Mouse (Mus musculus) hindbrain, embryonic 16.5 days (tissue): ENCODE measurements around the gene Unc5b. TPM values are rescaled to one million over a fixed set of nuclear protein-coding genes. Genes with fewer than 3 reads are reported as not detected.

Source experiments
- ATAC-seq: fragments of 200-750 bp; cut with Nextera tagmentation; 2 replicates; pipeline ENCODE4 v1.8.0; 2017; ENCODE audit warnings: moderate TSS enrichment, moderate library complexity
- H3K27ac ChIP-seq: fragments of 300-500 bp; sonication (generic); 2 replicates; pipeline ENCODE4 v1.5.1; 2014; ENCODE audit warnings: low read depth, mild to moderate bottlenecking, control low read depth, low read length, moderate library complexity
- H3K27me3 ChIP-seq: fragments of 300-500 bp; sonication (generic); replicated peaks from 2 replicates; pipeline ENCODE4 v1.6.1; 2014; ENCODE audit warnings: low read length; ENCODE audit not compliant: control insufficient read depth, insufficient read depth
- H3K36me3 ChIP-seq: fragments of 300-500 bp; sonication (generic); 2 replicates; pipeline ENCODE4 v1.6.1; 2014; ENCODE audit warnings: mild to moderate bottlenecking, low read length, moderate library complexity, mixed read lengths; ENCODE audit not compliant: control insufficient read depth, insufficient read depth
- H3K4me1 ChIP-seq: fragments of 300-500 bp; sonication (generic); 2 replicates; pipeline ENCODE4 v1.6.1; 2014; ENCODE audit warnings: low read depth, low read length; ENCODE audit not compliant: control insufficient read depth, insufficient read depth
- H3K4me2 ChIP-seq: fragments of 300-500 bp; sonication (generic); 2 replicates; pipeline ENCODE4 v1.6.1; 2014; ENCODE audit warnings: mild to moderate bottlenecking, low read length, control low read depth, moderate library complexity
- H3K4me3 ChIP-seq: fragments of 300-500 bp; sonication (generic); 2 replicates; pipeline ENCODE4 v1.5.1; 2014; ENCODE audit warnings: mild to moderate bottlenecking, low read length, control low read depth, moderate library complexity
- H3K9ac ChIP-seq: fragments of 300-500 bp; sonication (generic); 2 replicates; pipeline ENCODE4 v1.6.1; 2014; ENCODE audit warnings: low read depth, mild to moderate bottlenecking, control low read depth, low read length, moderate library complexity
- H3K9me3 ChIP-seq: fragments of 300-500 bp; sonication (generic); 2 replicates; pipeline ENCODE4 v1.6.1; 2014; ENCODE audit warnings: mild to moderate bottlenecking, low read length, moderate library complexity; ENCODE audit not compliant: control insufficient read depth
- WGBS: fragments of 180-500 bp; shearing (Covaris S2); extraction: QIAGEN DNeasy Blood & Tissue Kit; methylation state at CpG from one replicate; pipeline ENCODE4 v1.1.7; 2014; 5-methylcytosine and 5-hydroxymethylcytosine counted together
- polyA plus RNA-seq: library from polyadenylated mRNA; unstranded; fragments of >200 nt; fragmentation: Nextera tagmentation; extraction: Ambion mirVana; gene quantifications from 2 replicates; pipeline ENCODE4 v1.2.1, GENCODE M21; 2015

Unc5b gene
- polyA plus RNA-seq, 1 experiment from 2014 or later, result 2.6 TPM

- H3K36me3 ChIP-seq, result no peaks in the 10 kb centered on the region
- WGBS, result 34% methylated on average over 5 of the region's 5 CpGs
These were observed 104.1 kb downstream of the Unc5b start for GRCm38 (mm10) chr10:60727301-60727700.

GRCm38 (mm10) chr10:60726896-60727295 is 104.5 kb downstream of the Unc5b start:
- no peak for ATAC-seq
- no peaks in the 10 kb centered on the region for H3K36me3 ChIP-seq

More at GRCm38 (mm10) chr10:60727301-60727700, 104.1 kb downstream of the Unc5b start:
- H3K27ac ChIP-seq, result no peak overlapping the region
- H3K27me3 ChIP-seq, result no peaks in the 10 kb centered on the region
- no peak overlapping the region for H3K4me3 ChIP-seq
- no peak overlapping the region for H3K9ac ChIP-seq
- no peak overlapping the region for H3K4me2 ChIP-seq
- H3K4me1 ChIP-seq, result peaks cover 9% of the 10 kb centered on the region
- no peaks in the 10 kb centered on the region for H3K9me3 ChIP-seq
- ATAC-seq, result no peak

GRCm38 (mm10) chr10:60724496-60724895 is 106.9 kb downstream of the Unc5b start:
- Histone ChIP-seq H3K9ac (no peak overlapping the region), H3K4me3 (no peak overlapping the region), H3K9me3 (no peaks in the 10 kb centered on the region), H3K4me2 (no peak overlapping the region), H3K27me3 (no peaks in the 10 kb centered on the region), H3K36me3 (no peaks in the 10 kb centered on the region), H3K4me1 (peaks cover 3% of the 10 kb centered on the region; the same call in 1 of the 2 replicates), H3K27ac (no peak overlapping the region)
- WGBS, result 90% methylated on average over 6 of the region's 6 CpGs
- no peak for ATAC-seq

More at GRCm38 (mm10) chr10:60726896-60727295, 104.5 kb downstream of the Unc5b start:
- Histone ChIP-seq H3K4me3 (no peak overlapping the region), H3K27ac (no peak overlapping the region), H3K27me3 (no peaks in the 10 kb centered on the region), H3K9ac (no peak overlapping the region), H3K9me3 (no peaks in the 10 kb centered on the region), H3K4me1 (peaks cover 5% of the 10 kb centered on the region), H3K4me2 (no peak overlapping the region)
- 65% methylated on average over 3 of the region's 3 CpGs for WGBS

- WGBS, result 29% methylated on average over 1 of the region's 1 CpGs
- no peaks in the 10 kb centered on the region for H3K36me3 ChIP-seq
- peaks cover 3% of the 10 kb centered on the region; the same call in 1 of the 2 replicates for H3K4me1 ChIP-seq
- H3K27me3 ChIP-seq, result no peaks in the 10 kb centered on the region
- H3K9me3 ChIP-seq, result no peaks in the 10 kb centered on the region
- no peak overlapping the region for H3K4me2 ChIP-seq
- no peak overlapping the region for H3K27ac ChIP-seq
- ATAC-seq, result no peak
- no peak overlapping the region for H3K4me3 ChIP-seq
- no peak overlapping the region for H3K9ac ChIP-seq
These were observed 108.0 kb downstream of the Unc5b start for GRCm38 (mm10) chr10:60723345-60723744.

GRCm38 (mm10) chr10:60721640-60722039 is 109.7 kb downstream of the Unc5b start:
- no peaks in the 10 kb centered on the region for H3K36me3 ChIP-seq
- ATAC-seq, result no peak
- no peaks in the 10 kb centered on the region for H3K4me1 ChIP-seq
- H3K9me3 ChIP-seq, result no peaks in the 10 kb centered on the region
- 27% methylated on average over 12 of the region's 12 CpGs for WGBS
- no peak overlapping the region for H3K4me3 ChIP-seq
- H3K4me2 ChIP-seq, result no peak overlapping the region
- no peaks in the 10 kb centered on the region for H3K27me3 ChIP-seq
- no peak overlapping the region for H3K9ac ChIP-seq
- H3K27ac ChIP-seq, result no peak overlapping the region

GRCm38 (mm10) chr10:60720461-60720860 is 110.9 kb downstream of the Unc5b start:
- WGBS, result 82% methylated on average over 5 of the region's 5 CpGs
- Histone ChIP-seq H3K36me3 (peaks cover 4% of the 10 kb centered on the region), H3K27me3 (no peaks in the 10 kb centered on the region), H3K4me2 (no peak overlapping the region), H3K9me3 (no peaks in the 10 kb centered on the region), H3K9ac (no peak overlapping the region), H3K4me3 (no peak overlapping the region), H3K27ac (no peak overlapping the region), H3K4me1 (no peaks in the 10 kb centered on the region)
- no peak for ATAC-seq

GRCm38 (mm10) chr10:60718491-60718890 is 112.9 kb downstream of the Unc5b start:
- Histone ChIP-seq H3K4me3 (no peak overlapping the region), H3K4me1 (no peaks in the 10 kb centered on the region), H3K9ac (no peak overlapping the region), H3K36me3 (peaks cover 10% of the 10 kb centered on the region), H3K9me3 (peaks cover 6% of the 10 kb centered on the region), H3K27me3 (no peaks in the 10 kb centered on the region), H3K27ac (no peak overlapping the region), H3K4me2 (no peak overlapping the region)
- 97% methylated on average over 2 of the region's 2 CpGs for WGBS
- no peak for ATAC-seq

GRCm38 (mm10) chr10:60716449-60716848 is 114.9 kb downstream of the Unc5b start:
- ATAC-seq, result no peak

More at GRCm38 (mm10) chr10:60716449-60716848, 114.9 kb downstream of the Unc5b start:
- H3K9me3 ChIP-seq, result peaks cover 13% of the 10 kb centered on the region
- H3K4me3 ChIP-seq, result no peak overlapping the region
- H3K36me3 ChIP-seq, result peaks cover 10% of the 10 kb centered on the region
- no peaks in the 10 kb centered on the region for H3K4me1 ChIP-seq
- no peaks in the 10 kb centered on the region for H3K27me3 ChIP-seq
- no peak overlapping the region for H3K27ac ChIP-seq
- no peak overlapping the region for H3K9ac ChIP-seq
- H3K4me2 ChIP-seq, result no peak overlapping the region
- WGBS, result 94% methylated on average over 3 of the region's 3 CpGs
